Mouse (Mus musculus) splenic B cell, adult 2 months (primary cell): ENCODE results near the gene Wls.

ENCODE experiments used
- DNase-seq: peaks from one replicate; pipeline ENCODE4 v3.0.0-alpha.2; 2011; ENCODE audit warnings: low read depth, low spot score
- H3K27me3 ChIP-seq: 2 replicates; pipeline ENCODE4 v1.6.1; 2012; ENCODE audit warnings: mild to moderate bottlenecking, low read length, moderate library complexity, mixed read lengths; ENCODE audit not compliant: control insufficient read depth, poor library complexity, insufficient read depth, severe bottlenecking
- H3K36me3 ChIP-seq: 2 replicates; pipeline ENCODE4 v1.6.1; 2012; ENCODE audit warnings: mild to moderate bottlenecking, low read length, moderate library complexity, mixed read lengths; ENCODE audit not compliant: control insufficient read depth, poor library complexity, insufficient read depth, severe bottlenecking

Gene Wls

GRCm38 (mm10) chr3:159839481-159839880, at the start of gene Wls:
TSS of gene Wls (plus strand) at chr3:159839672.
- Histone ChIP-seq H3K27me3 (no peaks in the 10 kb centered on the region; the same call in 1 of the 2 replicates), H3K36me3 (no peaks in the 10 kb centered on the region)
- peak; percentile 20 for DNase-seq

- Histone ChIP-seq H3K27me3 (no peaks in the 10 kb centered on the region), H3K36me3 (no peaks in the 10 kb centered on the region)
- DNase-seq = no peak
Observed at GRCm38 (mm10) chr3:159789781-159790180, 49.7 kb upstream of the Wls start.

- no peaks in the 10 kb centered on the region for H3K36me3 ChIP-seq
- DNase-seq = no peak
- no peaks in the 10 kb centered on the region for H3K27me3 ChIP-seq
Observed at GRCm38 (mm10) chr3:159831535-159831934, 7.9 kb upstream of the Wls start.

GRCm38 (mm10) chr3:159840002-159840816, 737 bp downstream of the Wls start:
- Histone ChIP-seq H3K36me3 (no peaks in the 10 kb centered on the region), H3K27me3 (no peaks in the 10 kb centered on the region; the same call in 1 of the 2 replicates)
- DNase-seq = peak; percentile 20

- H3K36me3 ChIP-seq = no peaks in the 10 kb centered on the region
- H3K27me3 ChIP-seq = no peaks in the 10 kb centered on the region; the same call in 1 of the 2 replicates
- peak; percentile 5 for DNase-seq
Observed at GRCm38 (mm10) chr3:159840817-159841390, 1.4 kb downstream of the Wls start.

- H3K27me3 ChIP-seq = no peaks in the 10 kb centered on the region; the same call in 1 of the 2 replicates
- DNase-seq = peak; percentile 4
- H3K36me3 ChIP-seq = no peaks in the 10 kb centered on the region
Observed at GRCm38 (mm10) chr3:159841458-159841857, 2.0 kb downstream of the Wls start.

GRCm38 (mm10) chr3:159843135-159843534, 3.7 kb downstream of the Wls start:
- no peaks in the 10 kb centered on the region for H3K36me3 ChIP-seq
- peak; percentile 23 for DNase-seq
- H3K27me3 ChIP-seq = no peaks in the 10 kb centered on the region

- Histone ChIP-seq H3K36me3 (no peaks in the 10 kb centered on the region), H3K27me3 (no peaks in the 10 kb centered on the region)
- DNase-seq = no peak
Observed at GRCm38 (mm10) chr3:159847410-159848016, 8.0 kb downstream of the Wls start.

- Histone ChIP-seq H3K36me3 (no peaks in the 10 kb centered on the region), H3K27me3 (no peaks in the 10 kb centered on the region)
- no peak for DNase-seq
Observed at GRCm38 (mm10) chr3:159848156-159848555, 8.7 kb downstream of the Wls start.

GRCm38 (mm10) chr3:159851476-159851875, 12.0 kb downstream of the Wls start:
- DNase-seq = no peak
- Histone ChIP-seq H3K27me3 (no peaks in the 10 kb centered on the region), H3K36me3 (no peaks in the 10 kb centered on the region)

GRCm38 (mm10) chr3:159851980-159852379, 12.5 kb downstream of the Wls start:
- no peak for DNase-seq
- H3K27me3 ChIP-seq = no peaks in the 10 kb centered on the region
- H3K36me3 ChIP-seq = no peaks in the 10 kb centered on the region

GRCm38 (mm10) chr3:159857112-159857511, 17.6 kb downstream of the Wls start:
- DNase-seq = no peak
- no peaks in the 10 kb centered on the region for H3K27me3 ChIP-seq
- no peaks in the 10 kb centered on the region for H3K36me3 ChIP-seq

GRCm38 (mm10) chr3:159865691-159866090, 26.2 kb downstream of the Wls start:
- no peak for DNase-seq
- Histone ChIP-seq H3K27me3 (no peaks in the 10 kb centered on the region), H3K36me3 (no peaks in the 10 kb centered on the region)

- no peak for DNase-seq
- H3K36me3 ChIP-seq = no peaks in the 10 kb centered on the region
Observed at GRCm38 (mm10) chr3:159878983-159879382, 39.5 kb downstream of the Wls start.

GRCm38 (mm10) chr3:159883325-159883724, 43.9 kb downstream of the Wls start:
- H3K27me3 ChIP-seq = no peaks in the 10 kb centered on the region
- H3K36me3 ChIP-seq = no peaks in the 10 kb centered on the region
- no peak for DNase-seq

More at GRCm38 (mm10) chr3:159878983-159879382, 39.5 kb downstream of the Wls start:
- H3K27me3 ChIP-seq = no peaks in the 10 kb centered on the region
